Mouse (Mus musculus) embryo, embryonic 10 days (tissue): ENCODE results near the gene Mcee.

Source experiments
- DNase-seq: peaks from one replicate; pipeline ENCODE4 v3.0.0-alpha.2; 2015; ENCODE audit warnings: low spot score

Mcee gene

DNA sequence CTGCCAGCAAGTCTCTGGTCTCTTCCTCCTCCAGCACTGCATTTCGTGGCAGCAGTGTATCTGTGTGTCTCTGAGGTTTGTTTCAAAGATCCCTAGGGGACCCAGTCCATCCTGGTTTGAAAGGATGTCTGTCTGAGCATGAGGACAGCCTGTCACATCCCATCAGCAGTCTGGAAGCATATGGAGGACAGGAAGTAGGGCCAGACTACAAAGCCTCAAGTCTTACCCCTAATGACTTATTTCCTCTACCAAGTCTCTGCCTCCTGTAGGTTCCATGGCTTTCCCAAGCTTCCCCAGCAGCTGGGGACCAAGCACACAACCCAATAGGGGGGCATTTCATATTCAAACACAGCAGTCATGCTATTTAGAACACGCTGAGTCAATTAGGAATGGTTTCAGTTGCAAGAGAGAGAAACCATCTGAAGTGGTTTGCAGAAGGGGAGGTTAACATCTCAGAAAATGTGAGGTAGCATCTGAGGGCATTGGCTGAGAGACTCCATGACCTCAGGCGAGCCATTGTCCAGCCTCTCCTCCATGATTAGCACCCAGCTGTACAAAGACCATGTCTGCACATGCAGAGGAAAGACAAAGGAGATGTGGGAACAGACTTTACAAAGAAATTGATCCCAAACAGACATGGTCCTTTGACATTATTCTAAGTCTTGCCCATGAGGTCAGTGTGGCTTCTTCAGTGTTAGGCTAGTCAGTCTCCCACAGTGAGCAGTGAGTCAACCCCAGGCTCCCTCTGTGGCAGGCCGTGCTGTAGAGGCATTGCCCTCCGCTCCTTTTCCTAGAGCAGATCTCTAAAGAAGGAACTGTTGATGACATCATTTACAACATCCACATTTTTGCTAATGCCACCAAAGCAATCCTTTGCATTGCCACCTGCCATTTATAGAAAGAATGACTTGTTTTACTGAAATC is 47.5 kb downstream of the Mcee start:
- DNase-seq = no peak

- no peak for DNase-seq
These were observed 48.1 kb downstream of the Mcee start for GRCm38 (mm10) chr7:64440519-64440918.

DNA sequence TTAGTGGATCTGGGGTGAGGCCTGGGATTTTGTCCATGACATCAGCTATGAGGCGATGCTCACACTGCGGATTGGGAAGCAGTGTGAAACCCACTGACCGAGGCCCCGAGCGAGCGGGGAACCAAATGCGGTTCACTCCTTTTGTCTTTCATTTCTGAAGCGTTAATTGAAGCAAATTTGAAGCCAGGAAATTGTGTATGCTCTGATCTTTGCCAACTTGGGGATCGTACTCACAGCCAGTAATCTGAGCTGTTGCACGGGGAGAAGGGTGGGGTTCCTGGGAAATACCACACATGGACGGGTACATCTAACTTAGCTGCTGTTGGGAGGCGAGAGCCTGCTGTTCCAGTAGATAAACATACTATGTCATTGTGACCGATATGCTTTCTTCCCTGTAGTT is 58.2 kb downstream of the Mcee start:
- DNase-seq = no peak

- peak; percentile 23 for DNase-seq
These were observed 59.0 kb downstream of the Mcee start for GRCm38 (mm10) chr7:64451441-64451840.

GRCm38 (mm10) chr7:64451861-64452382 is 59.5 kb downstream of the Mcee start:
- DNase-seq = no peak

DNA sequence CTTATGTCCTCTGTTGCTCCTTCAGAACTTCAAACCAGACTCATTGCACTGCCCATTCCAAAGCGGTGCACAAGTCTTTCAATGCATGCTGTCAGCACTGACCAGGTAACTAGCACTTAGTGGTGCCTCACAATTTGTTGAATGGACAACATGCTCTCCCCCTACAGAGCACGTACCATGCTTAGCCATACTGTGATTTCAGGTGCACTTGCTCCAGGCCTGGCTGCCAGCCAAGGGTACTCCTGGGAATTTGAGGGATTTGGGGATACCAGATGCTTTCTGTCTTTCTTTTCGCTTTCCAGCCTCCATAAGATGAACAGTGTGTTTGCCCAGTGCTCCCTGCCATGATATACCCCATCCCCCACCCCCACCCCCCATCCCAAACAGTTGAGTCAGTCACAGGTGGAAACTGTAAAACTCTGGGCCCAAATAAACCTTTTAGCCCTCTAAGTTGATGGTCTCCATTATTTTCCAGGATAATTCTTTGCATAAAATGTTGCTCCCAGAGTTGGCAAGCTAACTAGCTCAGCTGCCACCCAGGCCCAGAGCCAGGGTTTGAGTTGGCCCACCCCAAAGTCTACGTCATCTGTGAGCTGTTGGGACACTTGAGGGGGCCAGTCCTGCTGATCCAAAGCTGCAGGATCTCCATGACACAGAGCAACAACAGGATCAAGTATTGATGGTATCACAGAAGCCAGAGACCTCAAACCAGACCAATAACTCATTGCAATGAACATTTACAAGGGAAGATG is 60.2 kb downstream of the Mcee start:
- DNase-seq = no peak

DNA sequence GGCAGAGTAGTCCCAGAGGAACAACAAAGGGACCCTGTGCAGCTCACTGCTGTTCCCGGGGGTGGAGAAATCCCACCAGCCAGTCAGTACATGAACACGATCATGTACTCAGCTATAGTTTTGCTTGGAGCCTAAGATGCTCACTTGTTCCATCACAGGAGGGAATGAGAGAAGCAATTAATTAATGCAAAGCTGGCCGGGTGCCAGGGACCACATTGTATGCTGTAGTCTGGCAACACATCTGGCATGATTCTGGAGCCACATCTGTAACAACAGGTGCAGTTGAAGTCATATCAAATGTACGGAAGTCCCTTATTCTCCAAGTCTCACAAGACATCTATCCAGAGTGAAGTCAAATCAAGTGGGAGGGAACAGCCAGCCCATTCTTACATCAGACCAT is 63.8 kb downstream of the Mcee start:
- DNase-seq = no peak

GRCm38 (mm10) chr7:64456676-64457075 is 64.3 kb downstream of the Mcee start:
- no peak for DNase-seq

- no peak for DNase-seq
These were observed 65.4 kb downstream of the Mcee start for GRCm38 (mm10) chr7:64457811-64458210.
